Mouse (Mus musculus) hindbrain, embryonic 12.5 days (tissue): Measurements from ENCODE around the gene Trove2. TPM values are rescaled to one million over a fixed set of nuclear protein-coding genes. Genes with fewer than 3 reads are reported as not detected.
"Not testable (repeated sequence)": the region's sequence is repeated elsewhere in the genome, so short reads cannot be mapped to it uniquely, and the experiment has no call there.

Experiments used
- ATAC-seq: fragments of 200-750 bp; cut with Nextera tagmentation; 2 replicates; pipeline ENCODE4 v1.8.0; 2017; ENCODE audit warnings: moderate TSS enrichment; ENCODE audit not compliant: low FRiP score
- H3K27ac ChIP-seq: fragments of 300-500 bp; sonication (generic); 2 replicates; pipeline ENCODE4 v1.5.1; 2016; ENCODE audit warnings: mild to moderate bottlenecking
- H3K27me3 ChIP-seq: fragments of 300-500 bp; sonication (generic); 2 replicates; pipeline ENCODE4 v1.6.1; 2016; ENCODE audit warnings: mild to moderate bottlenecking
- H3K36me3 ChIP-seq: fragments of 300-500 bp; sonication (generic); 2 replicates; pipeline ENCODE4 v1.6.1; 2016; ENCODE audit warnings: mild to moderate bottlenecking
- H3K4me1 ChIP-seq: fragments of 300-500 bp; sonication (generic); 2 replicates; pipeline ENCODE4 v1.6.1; 2016
- H3K4me2 ChIP-seq: fragments of 300-500 bp; sonication (generic); replicated peaks from 2 replicates; pipeline ENCODE4 v1.6.1; 2016; ENCODE audit warnings: mild to moderate bottlenecking
- H3K4me3 ChIP-seq: fragments of 300-500 bp; sonication (generic); 2 replicates; pipeline ENCODE4 v1.5.1; 2016; ENCODE audit warnings: mild to moderate bottlenecking
- H3K9ac ChIP-seq: fragments of 300-500 bp; sonication (generic); 2 replicates; pipeline ENCODE4 v1.6.1; 2016; ENCODE audit warnings: mild to moderate bottlenecking, moderate library complexity
- H3K9me3 ChIP-seq: fragments of 300-500 bp; sonication (generic); replicated peaks from 2 replicates; pipeline ENCODE4 v1.6.1; 2016; ENCODE audit warnings: mild to moderate bottlenecking
- WGBS: fragments of 180-500 bp; shearing (Covaris S2); methylation state at CpG from one replicate; pipeline ENCODE4 v1.1.7; 2016; 5-methylcytosine and 5-hydroxymethylcytosine counted together
- polyA plus RNA-seq: library from polyadenylated mRNA; unstranded; fragments of >200 nt; fragmentation: Nextera tagmentation; extraction: Ambion mirVana; gene quantifications from 2 replicates; pipeline ENCODE4 v1.2.1, GENCODE M21; 2016

The Trove2 gene
- polyA plus RNA-seq, 1 experiment from 2014 or later, result 47.1 TPM

DNA sequence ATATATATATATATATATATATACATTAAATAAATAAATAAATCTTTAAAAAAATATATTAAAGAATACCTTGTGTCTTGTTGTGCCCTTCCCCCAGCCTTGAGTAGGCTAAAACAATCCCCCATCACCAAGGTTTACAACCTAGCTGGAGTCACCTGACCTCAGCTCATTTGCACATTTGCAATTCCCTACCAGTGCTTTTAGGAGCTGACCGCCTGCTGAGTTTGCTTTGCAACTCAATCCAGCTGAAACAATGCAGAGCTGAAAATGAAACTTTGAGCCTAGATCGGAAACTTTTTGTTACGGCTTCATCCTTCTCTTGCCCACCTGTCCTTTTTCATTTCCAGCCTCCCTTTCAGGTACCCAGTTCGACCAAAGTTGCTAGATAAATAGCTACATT lies 45.2 kb downstream of the Trove2 start:
- H3K9me3 ChIP-seq, result no peaks in the 10 kb centered on the region
- H3K9ac ChIP-seq, result no peak overlapping the region
- no peaks in the 10 kb centered on the region for H3K36me3 ChIP-seq
- WGBS, result 31% methylated on average over 4 of the region's 4 CpGs
- ATAC-seq, result no peak
- H3K27ac ChIP-seq, result no peak overlapping the region
- no peaks in the 10 kb centered on the region for H3K4me1 ChIP-seq
- no peak overlapping the region for H3K4me3 ChIP-seq
- H3K4me2 ChIP-seq, result no peak overlapping the region
- H3K27me3 ChIP-seq, result no peaks in the 10 kb centered on the region

DNA sequence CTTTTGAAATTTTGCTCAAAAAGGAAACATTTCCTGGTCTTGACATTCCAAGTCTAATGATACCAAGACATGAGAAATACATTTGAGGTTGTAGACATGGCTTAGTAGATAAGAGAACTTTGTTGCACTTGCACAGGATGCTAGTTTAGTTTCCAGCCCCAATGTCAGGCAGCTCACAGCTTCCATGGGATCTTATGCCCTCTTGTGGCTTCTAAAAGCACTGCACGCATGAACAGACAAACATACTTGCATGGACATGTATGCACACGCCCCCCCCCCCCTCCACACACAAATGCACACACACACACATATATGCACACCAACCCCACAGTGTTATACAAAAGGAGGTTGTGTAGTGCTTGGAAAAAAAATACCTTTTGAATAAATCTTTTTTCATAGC lies 46.0 kb downstream of the Trove2 start:
- no peak for ATAC-seq
- no peaks in the 10 kb centered on the region for H3K9me3 ChIP-seq
- WGBS, result 84% methylated on average over 2 of the region's 2 CpGs
- H3K4me2 ChIP-seq, result no peak overlapping the region
- H3K4me3 ChIP-seq, result no peak overlapping the region
- no peaks in the 10 kb centered on the region for H3K4me1 ChIP-seq
- H3K36me3 ChIP-seq, result no peaks in the 10 kb centered on the region
- H3K27me3 ChIP-seq, result no peaks in the 10 kb centered on the region
- no peak overlapping the region for H3K9ac ChIP-seq
- no peak overlapping the region for H3K27ac ChIP-seq

DNA sequence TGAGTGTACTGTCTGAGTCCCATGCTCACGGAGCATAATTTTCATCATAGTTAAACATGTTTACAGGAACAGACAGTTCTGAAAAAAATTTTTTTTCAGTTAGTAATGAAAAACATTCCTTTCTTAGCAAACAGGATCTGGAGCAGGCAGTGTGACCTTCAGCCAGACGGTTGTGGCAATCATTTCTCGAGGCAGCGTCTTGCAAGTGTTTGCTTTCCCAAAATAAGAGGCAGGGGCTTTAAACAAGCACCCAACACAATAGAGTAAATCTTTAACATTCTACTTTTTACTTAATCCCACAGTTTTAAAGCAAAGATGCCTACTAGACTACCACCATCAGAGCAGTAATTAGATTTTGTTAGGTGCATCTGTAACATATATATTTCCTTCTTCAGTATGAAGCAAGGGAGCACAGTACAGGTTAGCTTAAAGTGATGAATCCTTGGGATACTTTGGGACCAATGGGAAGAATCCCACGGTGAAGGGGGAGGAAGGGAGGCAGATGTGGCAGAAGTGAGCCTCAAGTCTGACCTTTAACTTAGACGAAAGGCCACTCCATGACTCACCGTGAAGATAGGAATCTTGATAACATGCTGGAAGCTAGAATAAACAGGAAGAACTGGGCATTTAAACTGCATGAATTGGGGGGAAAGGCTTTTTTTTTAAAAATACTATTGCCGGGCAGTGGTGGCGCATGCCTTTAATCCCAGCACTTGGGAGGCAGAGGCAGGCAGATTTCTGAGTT lies 49.0 kb downstream of the Trove2 start:
- WGBS, result 83% methylated on average over 9 of the region's 9 CpGs
- no peak overlapping the region for H3K27ac ChIP-seq
- H3K9me3 ChIP-seq, result no peaks in the 10 kb centered on the region
- ATAC-seq, result no peak
- H3K4me3 ChIP-seq, result no peak overlapping the region
- no peak overlapping the region for H3K9ac ChIP-seq
- no peaks in the 10 kb centered on the region for H3K36me3 ChIP-seq
- no peaks in the 10 kb centered on the region for H3K4me1 ChIP-seq
- H3K27me3 ChIP-seq, result no peaks in the 10 kb centered on the region
- no peak overlapping the region for H3K4me2 ChIP-seq

DNA sequence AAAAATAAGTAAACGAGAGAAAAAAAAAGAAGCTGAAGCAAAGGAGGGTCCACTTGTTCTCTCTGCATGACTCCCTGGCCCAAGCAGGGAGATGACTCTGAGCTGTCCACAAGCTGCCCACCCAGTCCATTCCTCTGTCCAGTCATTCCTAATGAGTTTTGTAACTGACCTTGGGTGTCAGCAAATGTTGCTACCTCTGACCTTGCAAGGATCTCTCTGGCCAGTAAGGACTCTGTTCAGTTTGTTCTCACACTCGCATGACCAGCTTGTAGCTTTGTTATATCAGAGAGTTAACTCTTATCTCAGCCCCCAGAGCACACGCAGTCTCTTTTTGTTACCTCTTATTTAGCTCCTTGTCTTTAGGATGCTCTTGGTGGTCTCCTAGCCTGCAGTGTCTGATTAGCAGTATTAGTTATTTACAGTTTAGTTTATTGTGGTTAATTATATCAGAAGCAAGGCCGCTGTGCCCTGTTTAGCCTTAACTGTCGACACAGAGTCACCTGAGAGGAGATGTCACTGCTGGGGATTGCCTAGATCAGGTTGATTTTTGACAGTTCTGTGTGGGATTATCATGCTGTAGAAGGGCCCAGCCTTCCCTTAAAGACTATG lies 52.3 kb downstream of the Trove2 start:
- WGBS, result 88% methylated on average over 5 of the region's 5 CpGs
- no peak overlapping the region for H3K9ac ChIP-seq

DNA sequence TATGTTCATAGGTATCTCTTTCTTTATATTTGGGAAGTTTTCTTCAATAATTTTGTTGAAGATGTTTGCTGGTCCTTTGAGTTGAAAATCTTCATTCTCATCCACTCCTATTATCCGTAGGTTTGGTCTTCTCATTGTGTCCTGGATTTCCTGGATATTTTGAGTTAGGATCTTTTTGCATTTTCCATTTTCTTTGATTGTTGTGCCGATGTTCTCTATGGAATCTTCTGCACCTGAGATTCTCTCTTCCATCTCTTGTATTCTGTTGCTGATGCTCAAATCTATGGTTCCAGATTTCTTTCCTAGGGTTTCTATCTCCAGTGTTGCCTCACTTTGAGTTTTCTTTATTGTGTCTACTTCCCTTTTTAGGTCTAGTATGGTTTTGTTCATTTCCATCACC lies 60.8 kb downstream of the Trove2 start, which contains the start of gene Glrx2:
Gene Glrx2, plus strand, starts transcription at position 301 of the 400 bp plus-strand sequence.
- not testable (repeated sequence) for ATAC-seq, H3K4me1 ChIP-seq, H3K4me2 ChIP-seq, H3K27ac ChIP-seq, H3K36me3 ChIP-seq, H3K9ac ChIP-seq, H3K27me3 ChIP-seq, H3K4me3 ChIP-seq, H3K9me3 ChIP-seq
- no CpG with 5 or more reads among the region's 2 CpGs for WGBS

More for the DNA sequence above, 52.3 kb downstream of the Trove2 start:
- H3K4me2 ChIP-seq, result no peak overlapping the region
- no peaks in the 10 kb centered on the region for H3K27me3 ChIP-seq
- ATAC-seq, result no peak
- H3K4me3 ChIP-seq, result no peak overlapping the region
- no peaks in the 10 kb centered on the region for H3K36me3 ChIP-seq
- H3K27ac ChIP-seq, result no peak overlapping the region
- no peaks in the 10 kb centered on the region for H3K4me1 ChIP-seq
- no peaks in the 10 kb centered on the region for H3K9me3 ChIP-seq

DNA sequence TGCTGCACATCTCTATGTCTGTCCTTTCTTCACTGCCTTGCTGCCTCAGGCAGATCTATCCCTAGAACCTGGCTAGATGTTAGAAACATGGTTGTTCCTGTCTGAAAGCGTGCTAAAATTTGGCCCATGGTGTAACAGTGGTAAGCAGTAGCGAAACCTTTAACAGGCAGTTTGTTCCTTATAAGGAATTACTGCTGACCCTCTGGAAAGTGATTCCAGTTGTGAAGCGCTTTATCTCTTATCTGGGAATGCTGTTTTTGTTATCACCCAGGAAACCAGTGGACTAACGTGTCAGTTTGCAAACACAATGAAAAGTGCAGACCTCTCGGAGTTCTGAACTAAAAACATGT lies 66.3 kb downstream of the Trove2 start:
- Histone ChIP-seq H3K27me3 (no peaks in the 10 kb centered on the region), H3K36me3 (no peaks in the 10 kb centered on the region), H3K4me1 (no peaks in the 10 kb centered on the region), H3K9me3 (no peaks in the 10 kb centered on the region), H3K9ac (0 out of 2 replicates have a peak overlapping the region, but pooled peaks have one; percentile 18), H3K4me3 (no peak overlapping the region), H3K4me2 (no peak overlapping the region), H3K27ac (no peak overlapping the region)
- ATAC-seq, result peak; percentile 16; the same call in 1 of the 2 replicates
- WGBS, result 82% methylated on average over 5 of the region's 5 CpGs

DNA sequence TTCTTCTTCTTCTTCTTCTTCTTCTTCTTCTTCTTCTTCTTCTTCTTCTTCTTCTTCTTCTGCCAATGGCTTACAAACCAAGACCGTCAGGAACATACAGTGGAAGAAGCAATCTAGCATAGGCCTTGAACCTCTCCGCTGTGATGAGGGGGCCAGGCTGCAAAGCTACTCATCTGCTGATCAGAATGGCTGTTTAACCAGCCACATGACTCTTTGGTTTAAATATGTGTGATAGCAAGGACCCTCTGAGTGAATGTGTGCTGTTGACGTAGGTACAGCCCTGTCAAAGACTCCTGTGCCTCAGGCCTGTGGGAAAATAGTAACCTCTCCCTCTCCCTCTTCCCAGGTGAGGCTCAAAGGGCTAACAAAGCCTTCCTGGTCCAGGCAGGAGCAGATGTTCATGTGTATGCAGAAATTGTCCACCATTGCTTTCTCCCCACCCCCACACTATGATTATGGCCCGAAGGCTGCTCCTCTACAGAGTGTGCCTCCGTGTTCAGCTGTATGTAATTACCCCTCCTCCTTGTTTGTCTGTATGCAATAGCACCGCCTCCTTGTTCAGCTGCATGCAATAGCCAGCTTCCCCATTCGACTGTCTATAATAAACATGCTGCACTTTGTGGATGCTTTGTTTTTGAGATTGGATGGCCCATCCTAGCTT lies 66.8 kb downstream of the Trove2 start:
- H3K4me2 ChIP-seq, result no peak overlapping the region
- WGBS, result 64% methylated on average over 7 of the region's 7 CpGs
- H3K4me3 ChIP-seq, result no peak overlapping the region
- H3K9me3 ChIP-seq, result no peaks in the 10 kb centered on the region
- H3K27me3 ChIP-seq, result no peaks in the 10 kb centered on the region
- no peaks in the 10 kb centered on the region for H3K4me1 ChIP-seq
- no peak overlapping the region for H3K27ac ChIP-seq
- peak; percentile 85 for ATAC-seq
- 0 out of 2 replicates have a peak overlapping the region, but pooled peaks have one; percentile 18 for H3K9ac ChIP-seq
- no peaks in the 10 kb centered on the region for H3K36me3 ChIP-seq

DNA sequence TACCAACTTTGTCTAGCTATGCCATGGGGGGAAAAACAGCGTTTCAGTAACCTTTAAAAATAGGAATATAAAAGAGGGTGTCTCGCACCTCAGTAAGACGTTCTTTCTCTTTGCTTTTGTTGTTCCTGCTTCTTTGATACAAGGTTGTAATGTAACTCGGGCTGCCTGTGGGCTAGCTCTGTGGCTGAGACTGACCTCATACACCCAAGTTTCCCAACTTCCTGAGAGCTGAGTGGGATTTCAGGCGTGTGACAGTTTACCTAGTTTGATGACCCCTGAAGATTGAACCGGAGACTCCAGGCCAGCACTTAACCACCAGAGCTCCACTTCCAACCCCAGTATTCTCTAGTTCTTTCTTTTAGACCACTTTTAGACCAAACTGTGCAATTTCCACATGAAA lies 68.5 kb downstream of the Trove2 start:
- 78% methylated on average over 6 of the region's 6 CpGs for WGBS
- H3K27ac ChIP-seq, result no peak overlapping the region
- no peak overlapping the region for H3K9ac ChIP-seq
- H3K9me3 ChIP-seq, result no peaks in the 10 kb centered on the region
- no peaks in the 10 kb centered on the region for H3K36me3 ChIP-seq
- no peaks in the 10 kb centered on the region for H3K4me1 ChIP-seq
- ATAC-seq, result no peak
- H3K4me2 ChIP-seq, result no peak overlapping the region
- H3K4me3 ChIP-seq, result no peak overlapping the region
- no peaks in the 10 kb centered on the region for H3K27me3 ChIP-seq

DNA sequence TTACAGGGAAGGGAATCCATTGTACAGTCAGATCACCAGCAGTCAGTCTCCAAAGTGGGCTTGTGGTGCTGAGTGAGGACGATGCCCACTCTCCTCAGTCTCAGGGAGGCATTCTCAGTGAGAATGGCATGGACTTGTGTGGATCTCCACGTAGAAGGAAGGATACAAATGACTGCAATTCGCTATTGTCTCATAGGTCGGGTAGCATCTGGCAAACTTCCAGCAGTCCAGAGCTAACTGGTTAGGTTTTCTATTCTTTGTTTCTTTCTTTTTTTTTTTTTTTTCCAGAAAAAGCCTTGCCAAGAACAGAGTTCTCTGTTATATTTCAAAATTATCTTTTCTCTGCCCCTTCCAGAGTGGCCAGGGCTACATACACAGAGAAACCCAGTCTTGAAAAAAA lies 69.9 kb downstream of the Trove2 start:
- Histone ChIP-seq H3K4me2 (no peak overlapping the region), H3K27ac (no peak overlapping the region), H3K9ac (no peak overlapping the region), H3K4me3 (no peak overlapping the region), H3K27me3 (no peaks in the 10 kb centered on the region), H3K4me1 (no peaks in the 10 kb centered on the region), H3K9me3 (no peaks in the 10 kb centered on the region), H3K36me3 (no peaks in the 10 kb centered on the region)
- no peak for ATAC-seq
- 57% methylated on average over 4 of the region's 4 CpGs for WGBS

DNA sequence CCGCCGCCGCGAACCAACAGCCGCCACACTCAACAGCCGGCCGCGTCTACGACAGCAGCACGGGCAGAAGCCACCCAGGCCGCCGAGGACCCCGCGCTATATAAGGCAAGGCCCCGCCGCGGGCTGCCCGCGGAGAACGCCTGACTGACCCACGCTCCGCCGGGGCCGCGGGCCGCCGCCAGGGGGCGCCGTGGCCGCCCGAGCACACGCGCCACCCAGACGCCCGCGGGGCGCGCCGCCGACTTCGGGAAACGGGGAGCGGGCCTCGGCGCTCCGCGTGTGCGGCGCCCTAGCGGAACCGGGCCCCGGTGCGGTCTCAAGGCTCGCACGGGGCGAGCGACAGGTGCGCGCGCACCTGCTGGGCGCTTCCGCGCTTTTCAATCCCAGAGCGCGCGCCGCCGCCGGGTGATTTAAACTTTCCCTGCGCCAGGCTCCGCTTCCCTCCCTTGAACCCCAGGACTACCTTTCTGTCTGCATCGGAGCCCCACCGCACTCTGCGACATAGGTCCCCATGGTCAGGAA lies 74.1 kb downstream of the Trove2 start, which contains the start of gene Cdc73:
Gene Cdc73, minus strand, starts transcription at position 153 of the 522 bp plus-strand sequence.
- peak within 1 kb of the TSS; percentile 76 for H3K4me3 ChIP-seq
- ATAC-seq, result peak; percentile 99
- H3K4me2 ChIP-seq, result peak within 1 kb of the TSS; percentile 81
- peaks cover 8% of the 10 kb centered on the region for H3K4me1 ChIP-seq
- WGBS, result under 1% methylated on average over 65 of the region's 74 CpGs
- H3K9me3 ChIP-seq, result no peaks in the 10 kb centered on the region
- no peaks in the 10 kb centered on the region for H3K27me3 ChIP-seq
- peaks cover 5% of the 10 kb centered on the region for H3K36me3 ChIP-seq
- peak within 1 kb of the TSS; percentile 86 for H3K9ac ChIP-seq
- H3K27ac ChIP-seq, result peak within 1 kb of the TSS; percentile 95

DNA sequence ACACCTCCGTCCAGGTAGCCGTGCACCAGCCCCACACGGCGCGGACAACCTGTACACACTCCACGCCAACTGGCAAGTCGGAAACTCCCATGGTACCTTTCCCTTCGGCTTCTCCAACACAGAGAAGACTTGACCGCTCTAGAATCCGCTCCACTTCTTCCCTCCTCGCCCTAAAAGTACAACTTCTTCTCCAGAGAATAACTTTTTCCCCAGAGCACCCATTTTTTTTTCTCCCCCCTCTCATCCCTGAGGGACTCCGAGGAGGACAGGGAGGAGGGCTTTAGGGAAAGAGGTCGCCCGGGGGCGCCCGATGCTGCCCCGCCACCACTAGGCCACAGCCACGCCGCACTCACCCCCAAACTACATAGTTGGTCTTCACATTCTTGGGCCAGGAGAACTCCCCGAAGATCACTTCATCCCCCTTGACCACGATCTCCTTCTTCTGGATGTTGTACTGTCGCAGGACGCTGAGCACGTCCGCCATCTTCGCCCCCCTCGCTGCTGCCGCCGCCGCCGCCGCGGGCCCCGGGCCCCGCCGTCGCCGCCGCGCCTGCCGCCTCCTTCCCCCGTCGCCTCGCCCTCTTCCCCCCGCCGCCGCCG lies 74.6 kb downstream of the Trove2 start:
- Histone ChIP-seq H3K27me3 (no peaks in the 10 kb centered on the region), H3K9me3 (no peaks in the 10 kb centered on the region), H3K4me3 (peak overlapping the region; percentile 76), H3K9ac (peak overlapping the region; percentile 86), H3K36me3 (peaks cover 5% of the 10 kb centered on the region), H3K4me1 (peaks cover 8% of the 10 kb centered on the region), H3K4me2 (peak overlapping the region; percentile 81), H3K27ac (peak overlapping the region; percentile 95)
- peak; percentile 77 for ATAC-seq
- WGBS, result under 1% methylated on average over 33 of the region's 48 CpGs

DNA sequence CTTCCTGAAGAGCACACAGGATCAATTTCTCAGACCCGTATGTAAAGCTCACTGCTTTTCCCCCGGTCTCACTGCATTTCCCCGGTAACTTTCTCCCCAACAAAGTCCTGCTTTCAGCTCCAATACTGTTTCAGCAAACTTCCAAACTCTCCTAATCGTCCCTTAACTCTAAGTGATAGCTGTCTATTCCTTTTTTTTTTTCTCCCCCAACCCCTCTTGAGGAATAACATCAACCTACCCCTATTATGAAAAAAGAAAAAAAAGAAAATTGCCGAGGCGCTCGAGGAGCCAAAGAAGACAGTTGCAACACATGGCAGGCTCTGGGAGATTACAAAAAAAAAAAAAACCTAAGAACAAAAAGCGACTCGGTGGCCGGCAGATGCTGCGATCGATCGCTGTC lies 75.1 kb downstream of the Trove2 start:
- peak overlapping the region; percentile 81 for H3K4me2 ChIP-seq
- peaks cover 8% of the 10 kb centered on the region for H3K4me1 ChIP-seq
- H3K27me3 ChIP-seq, result no peaks in the 10 kb centered on the region
- peaks cover 5% of the 10 kb centered on the region for H3K36me3 ChIP-seq
- no peak for ATAC-seq
- peak overlapping the region; percentile 76 for H3K4me3 ChIP-seq
- H3K9me3 ChIP-seq, result no peaks in the 10 kb centered on the region
- H3K27ac ChIP-seq, result no peak overlapping the region
- H3K9ac ChIP-seq, result peak overlapping the region; percentile 86
- under 1% methylated on average over 13 of the region's 13 CpGs for whole genome bisulfite sequencing
